Mouse (Mus musculus) spleen, adult 18-20 months (tissue): ENCODE measurements at regions not wholly inside any gene's neighbourhood (a gene's known extent, or its start where the extent isn't known, plus 50 kb on each side); places are given as distances from the start of the nearest gene placed in this dataset.

Experiments
- DNase-seq, 2 experiments: peaks; one replicate each; pipeline ENCODE4 v3.0.0; 2022; ENCODE audit warnings: mixed read lengths in 2 of 2

DNA sequence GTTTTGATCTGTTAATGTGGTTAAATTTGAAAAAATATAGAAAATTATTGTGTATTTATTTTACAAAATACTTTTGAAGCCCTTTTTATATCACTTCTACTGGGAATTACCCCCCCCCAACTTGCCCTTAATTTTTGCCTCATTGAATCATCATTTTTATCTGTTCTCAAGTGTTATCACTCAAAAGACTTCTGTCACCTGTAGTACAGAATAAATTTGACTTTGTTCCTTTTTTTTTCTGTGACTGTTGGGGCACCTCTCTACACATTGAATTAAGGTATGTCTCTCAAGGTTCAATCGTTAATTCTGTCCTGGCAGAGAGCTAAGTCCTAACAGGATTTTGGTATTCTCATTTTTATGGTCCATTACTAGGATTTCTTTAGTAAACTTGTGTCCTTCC is 1123.0 kb upstream of the Cited2 start:
- DNase-seq, result no peak

- DNase-seq, result no peak
Measured at GRCm38 (mm10) chr10:16600551-16601224, 1122.3 kb upstream of the Cited2 start.

- no peak for DNase-seq
Measured at GRCm38 (mm10) chr10:16601225-16601595, 1121.8 kb upstream of the Cited2 start.

- no peak for DNase-seq
Measured at GRCm38 (mm10) chr10:16608339-16608738, 1114.7 kb upstream of the Cited2 start.

GRCm38 (mm10) chr10:16618752-16619151 is 1104.3 kb upstream of the Cited2 start:
- no peak for DNase-seq

DNA sequence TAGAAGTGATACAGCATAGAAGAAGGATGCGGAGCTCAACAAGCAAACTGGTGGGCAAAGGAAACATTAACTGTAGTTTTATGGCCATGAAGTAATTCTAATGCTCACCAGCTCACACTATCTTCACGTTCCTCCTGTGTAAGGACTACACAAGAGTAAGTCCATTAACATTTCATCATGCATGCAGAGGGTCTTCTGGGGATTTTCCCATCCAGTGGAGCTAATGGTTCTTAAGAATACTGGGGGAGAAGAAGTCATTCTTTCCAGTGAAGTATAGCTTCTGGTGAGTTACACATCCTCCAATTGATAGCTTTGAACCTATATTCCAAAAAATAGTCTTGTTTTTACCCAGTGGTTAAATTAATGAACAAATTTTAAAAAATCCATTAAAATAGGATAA is 1103.4 kb upstream of the Cited2 start:
- no peak for DNase-seq

DNA sequence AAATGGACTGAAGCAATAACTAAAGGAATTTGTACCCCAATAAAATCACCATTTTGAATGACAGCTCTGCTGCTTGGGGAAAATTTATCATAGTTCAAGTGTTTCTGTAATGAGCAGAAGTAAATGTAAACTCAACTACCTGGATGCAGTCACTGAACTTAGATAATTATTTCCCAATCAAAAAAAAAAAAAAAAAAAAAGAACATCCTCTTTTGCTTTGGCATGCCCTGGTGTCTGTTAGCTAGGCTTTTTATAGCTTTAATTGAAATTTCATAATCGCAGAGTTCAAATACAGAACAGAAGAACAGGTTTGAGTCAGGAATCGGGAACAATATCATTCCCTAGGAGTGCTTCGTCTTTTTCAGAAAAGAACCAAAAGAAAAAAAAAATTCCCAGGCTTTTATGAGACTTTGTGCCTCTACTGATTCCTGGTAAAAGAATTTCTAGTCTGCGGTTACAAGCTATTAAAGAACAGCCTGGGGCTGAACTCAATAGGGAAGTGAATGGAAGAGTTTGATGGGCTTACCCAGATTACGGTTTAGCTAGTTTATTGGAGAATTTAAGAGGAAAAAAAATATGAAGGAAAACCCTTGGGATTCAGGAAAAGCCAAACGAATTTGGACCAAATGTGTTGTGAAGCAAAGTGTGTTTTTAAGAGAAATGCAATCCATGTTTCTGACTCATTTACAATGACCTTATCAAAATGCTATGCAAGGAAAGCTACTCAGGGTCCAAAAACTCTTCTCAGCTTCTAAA is 1102.0 kb upstream of the Cited2 start:
- DNase-seq, result no peak

DNA sequence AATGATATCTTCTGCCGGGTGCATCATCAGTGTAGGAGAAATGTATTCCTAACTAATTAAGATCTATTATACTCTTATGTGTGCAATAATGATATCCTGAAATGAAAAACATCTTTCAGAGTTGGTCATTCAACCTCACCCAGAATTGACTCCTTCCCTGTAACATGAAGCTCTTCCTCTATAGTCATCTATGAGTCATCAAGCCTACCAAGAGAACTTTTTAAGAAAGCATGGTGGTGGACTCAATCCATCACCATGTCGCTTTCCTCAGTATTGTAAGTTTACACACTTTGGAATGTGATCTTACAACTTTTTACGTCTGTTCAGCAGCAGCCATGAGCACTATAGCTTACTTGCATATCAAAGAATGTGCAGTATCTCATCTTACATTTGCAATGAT is 1100.2 kb upstream of the Cited2 start:
- DNase-seq, result no peak

- no peak for DNase-seq
Measured at GRCm38 (mm10) chr10:16633236-16633635, 1089.8 kb upstream of the Cited2 start.

GRCm38 (mm10) chr10:16635463-16635862 is 1087.6 kb upstream of the Cited2 start:
- no peak for DNase-seq

- DNase-seq, result no peak
Measured at GRCm38 (mm10) chr10:16637006-16637405, 1086.0 kb upstream of the Cited2 start.

DNA sequence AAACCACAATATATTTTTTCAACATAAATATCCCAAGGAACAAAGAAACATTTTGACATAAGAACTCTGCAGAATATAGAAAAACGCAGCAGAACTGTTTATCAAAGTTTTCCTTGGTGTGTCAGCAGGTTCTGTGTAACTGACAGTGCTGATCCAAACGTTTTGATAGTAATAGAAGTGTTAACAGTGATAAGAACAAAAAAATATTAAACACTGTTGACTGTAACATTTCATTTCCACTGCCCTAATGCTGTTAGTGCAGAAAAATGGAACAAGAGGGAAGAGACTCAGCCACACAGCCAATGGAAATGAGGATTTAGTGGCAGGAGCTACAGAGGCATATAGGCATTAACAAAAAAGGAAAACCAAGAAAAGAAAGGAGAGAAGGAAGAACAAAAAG is 1084.9 kb upstream of the Cited2 start:
- no peak for DNase-seq

- DNase-seq, result no peak
Measured at GRCm38 (mm10) chr10:16640136-16640535, 1082.9 kb upstream of the Cited2 start.

DNA sequence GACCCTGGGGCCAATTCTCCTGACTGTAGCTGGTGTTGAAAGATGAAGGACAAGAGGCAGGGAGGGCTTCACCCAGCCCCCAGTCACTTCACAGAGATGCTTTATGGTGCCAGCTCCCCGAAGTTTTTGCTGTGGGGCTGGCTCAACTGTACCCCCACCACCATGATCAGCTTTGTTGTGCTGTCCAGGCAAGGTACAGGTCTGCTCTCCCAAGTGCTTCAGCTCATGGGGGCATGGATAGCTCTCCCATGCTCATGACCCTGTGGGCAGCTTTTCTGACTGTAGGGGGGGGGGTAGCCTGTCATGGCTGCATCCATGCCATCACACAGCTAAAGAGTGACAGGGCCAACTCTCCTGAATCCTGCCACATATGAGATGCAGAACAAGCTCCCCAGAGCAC is 1072.9 kb upstream of the Cited2 start:
- DNase-seq, result no peak

GRCm38 (mm10) chr10:16652450-16652849 is 1070.6 kb upstream of the Cited2 start:
- DNase-seq, result no peak

- no peak for DNase-seq
Measured at GRCm38 (mm10) chr10:16664483-16664882, 1058.5 kb upstream of the Cited2 start.

- no peak for DNase-seq
Measured at GRCm38 (mm10) chr10:16670286-16670685, 1052.7 kb upstream of the Cited2 start.

DNA sequence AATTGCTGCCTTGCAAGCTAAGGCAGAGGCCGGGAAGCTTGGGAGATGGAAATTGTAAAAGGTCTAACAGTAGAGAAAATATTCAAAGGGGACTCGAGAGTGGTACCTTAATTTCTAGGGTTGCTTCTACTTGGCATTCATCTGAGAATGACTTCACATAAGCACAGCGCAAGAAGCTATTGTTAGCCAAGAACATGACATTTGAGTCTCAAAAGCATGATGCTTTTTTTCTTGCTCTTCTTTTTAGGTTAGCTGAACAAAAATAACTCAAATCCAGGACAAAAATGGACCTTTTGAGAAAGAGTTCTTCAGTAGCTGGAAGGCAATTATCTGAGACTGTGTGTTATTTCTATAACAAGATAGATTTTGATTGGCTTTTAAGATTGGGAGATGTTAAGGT is 1042.0 kb upstream of the Cited2 start:
- DNase-seq, result no peak

- DNase-seq, result no peak
Measured at GRCm38 (mm10) chr10:16685352-16685751, 1037.7 kb upstream of the Cited2 start.

DNA sequence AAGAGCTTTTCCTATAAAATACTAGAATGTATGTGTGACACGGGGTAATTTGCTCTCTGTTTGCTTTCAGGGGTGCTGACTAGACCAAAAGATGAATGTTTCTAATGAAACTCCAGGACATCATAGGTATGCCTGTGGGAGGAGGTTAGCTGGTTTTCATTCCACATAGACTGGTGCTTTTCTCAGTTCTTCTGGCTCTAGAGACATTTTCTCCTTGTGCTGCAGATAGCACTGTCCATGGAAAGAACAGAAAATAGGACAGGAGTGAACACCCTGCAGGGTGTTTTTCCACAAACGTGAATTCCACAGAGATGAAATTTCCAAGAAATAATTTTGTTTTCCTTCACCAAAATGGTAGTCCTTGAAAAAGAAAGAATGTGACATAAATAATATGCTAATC is 1016.0 kb upstream of the Cited2 start:
- no peak for DNase-seq

DNA sequence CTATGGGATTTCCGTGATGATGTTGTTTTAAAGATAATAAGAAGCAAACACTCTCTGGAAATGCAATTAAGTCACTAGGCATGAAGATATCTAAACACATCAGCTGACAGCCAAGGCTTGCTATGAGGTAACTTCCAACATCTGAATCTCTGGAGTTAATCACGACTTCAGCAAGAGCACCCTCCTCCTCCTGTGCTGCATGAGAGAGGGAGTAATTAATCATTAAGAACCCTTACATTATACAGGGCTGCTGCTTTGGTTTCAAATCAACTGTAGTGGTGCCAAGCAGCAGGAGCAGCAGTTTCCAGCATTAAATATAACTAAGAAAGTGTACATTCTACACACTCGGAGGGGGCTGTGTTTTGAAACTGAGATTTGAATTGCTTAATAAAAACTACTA is 1009.9 kb upstream of the Cited2 start:
- DNase-seq, result no peak

GRCm38 (mm10) chr10:16714065-16714464 is 1009.0 kb upstream of the Cited2 start:
- no peak for DNase-seq

DNA sequence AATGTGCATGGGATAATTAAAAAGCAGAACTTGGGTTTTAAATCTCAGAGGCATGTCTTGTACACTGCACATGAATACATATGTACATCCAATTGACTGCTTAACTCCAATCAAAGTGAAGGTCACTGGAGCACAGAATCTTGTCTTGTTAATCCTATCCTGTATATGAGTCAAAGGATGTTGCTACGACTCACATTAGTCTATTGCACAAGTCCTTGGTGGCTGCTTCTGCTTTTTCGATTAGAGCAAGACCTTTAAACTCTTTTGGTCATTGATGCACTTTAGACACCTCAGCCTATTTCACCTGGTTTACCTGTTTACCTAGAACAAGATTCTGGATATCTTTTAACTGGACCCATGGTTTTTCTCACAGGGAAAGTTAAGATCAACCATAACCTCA is 1008.5 kb upstream of the Cited2 start:
- no peak for DNase-seq

GRCm38 (mm10) chr10:16742246-16742645 is 980.8 kb upstream of the Cited2 start:
- DNase-seq, result no peak

GRCm38 (mm10) chr10:16751546-16751945 is 971.5 kb upstream of the Cited2 start:
- no peak for DNase-seq
